Mouse (Mus musculus): ENCODE results near the gene 9530002B09Rik.

9530002B09Rik gene

DNA sequence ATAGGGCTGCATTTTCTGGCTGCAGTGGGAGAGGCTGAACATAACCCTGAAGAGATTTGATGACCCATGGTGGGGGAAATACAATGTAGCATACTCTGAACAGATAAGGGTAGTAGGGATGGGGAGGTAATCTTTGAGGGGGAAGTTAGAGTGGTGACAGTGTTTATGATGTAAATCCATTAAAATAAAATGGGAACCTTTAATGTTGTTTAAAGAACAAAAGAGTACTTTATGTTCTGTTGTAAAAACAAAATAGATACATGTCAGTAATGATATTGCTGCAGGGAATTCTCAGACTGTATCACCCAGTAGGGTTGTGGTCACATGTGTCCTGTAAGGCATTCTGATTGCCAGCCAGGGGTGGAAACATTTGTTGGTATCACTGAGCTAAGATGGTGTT lies at the start of gene 9530002B09Rik:
9530002B09Rik (plus strand) TSS at position 301 of the 400 bp plus-strand sequence.
- no peak for DNase-seq
